Mouse (Mus musculus): ENCODE data around the gene Ripor2.

GRCm38 (mm10) chr13:24605755-24606154 lies 23.8 kb downstream of the Ripor2 start:
- no peak for TF ChIP-seq POLR2A (IDR thresholded peaks at IDR 0.05; ENCODE audit: insufficient read depth, low read depth, low read length)
- TF ChIP-seq CTCF (IDR thresholded peaks at IDR 0.05), result no peak
- TF ChIP-seq EP300 (IDR thresholded peaks at IDR 0.05; ENCODE audit: insufficient read depth, low read depth, low read length), result no peak

Measured in heart, adult 2 months (tissue).